Comparison of ENCODE assay signal across 22 mouse cellular contexts in genomic region chr12:10008473-10008872, GRCm38 (mm10).
A peak's percentile ranks its signal among the peaks of the same experiment; 100 is the strongest.
DNase-seq lines count a peak whose midpoint lies in the region; ATAC-seq and TF ChIP-seq lines count a peak whose summit lies in the region.
"Had no signal": no experiment of that assay in that cellular context is flagged by ENCODE, and none has a peak within 500 bp of the region (broad histone marks: within the 10 kb centered on the region; RNA-seq: fewer than 3 reads in every experiment).

No protein-coding gene starts in this region.

- TF ChIP-seq CTCF in kidney, postnatal 0 days (IDR thresholded peaks at IDR 0.05; ENCODE audit: low read depth) = no peak
- TF ChIP-seq CTCF in liver, postnatal 0 days (IDR thresholded peaks at IDR 0.05; ENCODE audit: low read depth) = no peak

- DNase-seq in kidney, postnatal 0 days (ENCODE audit: low spot score) = peak; percentile 3
- DNase-seq in kidney, postnatal 4 days = no peak
- peak; percentile 16 for DNase-seq in A20 (ENCODE audit: low read depth, low spot score)
- no peak for DNase-seq in embryonic facial prominence, embryonic 10.5 days (ENCODE audit: low spot score)
- DNase-seq in liver, postnatal 0 days = no peak
- no peak for DNase-seq in right cerebral cortex, adult 2 months (ENCODE audit: low spot score in 2 of 2)
- DNase-seq: adrenal gland, adult 8-10 months; adrenal gland, postnatal 14 days; adrenal gland, postnatal 36 days; cerebellum, adult 11-12 months; cerebellum, adult 2 months; cerebellum, adult 9-10 months; cerebellum, postnatal 10 days; cerebellum, postnatal 25 days; embryo, embryonic 11 days had no signal

- TF ChIP-seq EP300 in liver, postnatal 0 days (IDR thresholded peaks at IDR 0.05; ENCODE audit: low read depth) = no peak

- no peaks in the 10 kb centered on the region for H3K9me3 ChIP-seq in kidney, postnatal 0 days (replicated peaks; ENCODE audit: low read length)
- H3K9me3 ChIP-seq in embryonic facial prominence, embryonic 10.5 days = no peaks in the 10 kb centered on the region
- no peaks in the 10 kb centered on the region for H3K9me3 ChIP-seq in liver, postnatal 0 days (ENCODE audit: low read length)
- H3K9me3 ChIP-seq: embryonic facial prominence, embryonic 12.5 days; forebrain, embryonic 13.5 days; forebrain, embryonic 15.5 days had no signal

- no peak overlapping the region for H3K9ac ChIP-seq in kidney, postnatal 0 days (ENCODE audit: low read depth, low read length)
- H3K9ac ChIP-seq in liver, postnatal 0 days (replicated peaks) = no peak overlapping the region
- H3K9ac ChIP-seq: embryonic facial prominence, embryonic 12.5 days; forebrain, embryonic 13.5 days; forebrain, embryonic 15.5 days had no signal

- no peak overlapping the region for H3K27ac ChIP-seq in kidney, postnatal 0 days
- no peak overlapping the region for H3K27ac ChIP-seq in embryonic facial prominence, embryonic 10.5 days (replicated peaks)
- no peak overlapping the region for H3K27ac ChIP-seq in liver, postnatal 0 days (ENCODE audit: low read depth)
- H3K27ac ChIP-seq: embryonic facial prominence, embryonic 12.5 days; forebrain, embryonic 13.5 days; forebrain, embryonic 15.5 days had no signal

- H3K4me3 ChIP-seq in kidney, postnatal 0 days (replicated peaks; ENCODE audit: low read depth, low read length) = no peak overlapping the region
- no peak overlapping the region for H3K4me3 ChIP-seq in embryonic facial prominence, embryonic 10.5 days
- H3K4me3 ChIP-seq in liver, postnatal 0 days (ENCODE audit: low read depth, low read length) = no peak overlapping the region
- H3K4me3 ChIP-seq: embryonic facial prominence, embryonic 12.5 days; forebrain, embryonic 13.5 days; forebrain, embryonic 15.5 days had no signal

- no peaks in the 10 kb centered on the region for H3K4me1 ChIP-seq in kidney, postnatal 0 days (replicated peaks; ENCODE audit: insufficient read depth, low read length)
- no peaks in the 10 kb centered on the region for H3K4me1 ChIP-seq in embryonic facial prominence, embryonic 10.5 days
- H3K4me1 ChIP-seq in liver, postnatal 0 days (ENCODE audit: insufficient read depth) = no peaks in the 10 kb centered on the region
- H3K4me1 ChIP-seq: embryonic facial prominence, embryonic 12.5 days; forebrain, embryonic 13.5 days; forebrain, embryonic 15.5 days had no signal

- no peak overlapping the region for H3K4me2 ChIP-seq in kidney, postnatal 0 days (ENCODE audit: low read length)
- H3K4me2 ChIP-seq in liver, postnatal 0 days (ENCODE audit: low read depth, low read length) = no peak overlapping the region
- H3K4me2 ChIP-seq: embryonic facial prominence, embryonic 12.5 days; forebrain, embryonic 13.5 days; forebrain, embryonic 15.5 days had no signal

- no peaks in the 10 kb centered on the region for H3K36me3 ChIP-seq in kidney, postnatal 0 days (ENCODE audit: insufficient read depth, low read length)
- H3K36me3 ChIP-seq in embryonic facial prominence, embryonic 10.5 days (replicated peaks) = no peaks in the 10 kb centered on the region
- H3K36me3 ChIP-seq in liver, postnatal 0 days (replicated peaks; ENCODE audit: insufficient read depth, low read length) = no peaks in the 10 kb centered on the region
- H3K36me3 ChIP-seq: embryonic facial prominence, embryonic 12.5 days; forebrain, embryonic 15.5 days had no signal

- WGBS in kidney, postnatal 0 days = 73% methylated on average over 3 of the region's 3 CpGs
- WGBS in embryonic facial prominence, embryonic 10.5 days = 80% methylated on average over 3 of the region's 3 CpGs
- 41% methylated on average over 3 of the region's 3 CpGs for WGBS in liver, postnatal 0 days (ENCODE audit: insufficient replicate concordance)

- no peaks in the 10 kb centered on the region for H3K27me3 ChIP-seq in kidney, postnatal 0 days (ENCODE audit: insufficient read depth, low read length)
- no peaks in the 10 kb centered on the region for H3K27me3 ChIP-seq in embryonic facial prominence, embryonic 10.5 days (replicated peaks; ENCODE audit: low read depth, poor library complexity, severe bottlenecking)
- H3K27me3 ChIP-seq in liver, postnatal 0 days (ENCODE audit: insufficient read depth, low read length) = no peaks in the 10 kb centered on the region
- H3K27me3 ChIP-seq: embryonic facial prominence, embryonic 12.5 days; forebrain, embryonic 13.5 days; forebrain, embryonic 15.5 days; Patski had no signal

- ATAC-seq in kidney, postnatal 0 days (replicated peaks; ENCODE audit: low FRiP score, low read depth) = no peak
- ATAC-seq in common myeloid progenitor, adult 5-6 weeks (replicated peaks; ENCODE audit: low read depth, poor library complexity, severe bottlenecking) = peak; percentile 81
- ATAC-seq in hematopoietic stem cell, adult 5-6 weeks (replicated peaks in 1 of 2; ENCODE audit: insufficient read depth in 1 of 2, low FRiP score in 2 of 2, low TSS enrichment in 1 of 2, low read depth in 1 of 2, poor library complexity in 2 of 2, severe bottlenecking in 2 of 2) = peak; percentile 81 to 87
- no peak for ATAC-seq in liver, postnatal 0 days
- ATAC-seq: activated CD4-positive, CD25-positive, alpha-beta regulatory T cell, adult 4 months; forebrain, embryonic 13.5 days; forebrain, embryonic 15.5 days; Patski had no signal

Comparison
In these comparisons a context has a peak if more than half of its experiments do, and no peak if none do; other contexts are left out.
1. DNase-seq: peak in kidney, postnatal 0 days (single experiment) and A20 (single experiment); none in kidney, postnatal 4 days (0 of 2), embryonic facial prominence, embryonic 10.5 days (single experiment), liver, postnatal 0 days (single experiment) and right cerebral cortex, adult 2 months (0 of 2).
2. ATAC-seq: peak in common myeloid progenitor, adult 5-6 weeks (single experiment) and hematopoietic stem cell, adult 5-6 weeks (2 of 2); none in kidney, postnatal 0 days (single experiment) and liver, postnatal 0 days (single experiment).